In the genomic region with DNA sequence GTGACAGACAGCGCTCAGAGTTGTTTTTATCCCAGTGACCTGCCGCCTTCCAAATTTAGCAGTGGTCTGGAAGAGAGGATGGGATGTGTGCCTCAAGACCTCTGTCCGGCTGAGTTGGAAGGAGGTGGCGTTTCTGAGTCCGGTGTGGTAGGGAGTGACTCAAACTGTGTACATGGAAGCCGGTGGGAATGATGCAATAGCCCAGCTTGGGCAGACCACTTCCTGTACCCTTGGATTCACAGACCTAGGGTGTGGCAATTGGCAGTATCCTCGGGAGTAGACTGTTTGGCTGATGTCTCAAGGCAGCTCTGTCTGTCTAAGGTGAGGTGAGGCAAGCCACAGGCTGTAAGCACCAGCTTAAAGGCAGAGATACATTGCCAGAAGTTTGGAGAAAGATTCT, we compare ENCODE assay signal across 15 mouse cellular contexts. TPM values are rescaled to one million over a fixed set of nuclear protein-coding genes. Genes with fewer than 3 reads are reported as not detected.
DNase-seq lines count a peak whose midpoint lies in the region; TF ChIP-seq lines count a peak whose summit lies in the region.
"Had no signal": no experiment of that assay in that cellular context is flagged by ENCODE, and none has a peak within 500 bp of the region (broad histone marks: within the 10 kb centered on the region; RNA-seq: fewer than 3 reads in every experiment).

No protein-coding gene starts in this region.

- peaks cover under 1% of the 10 kb centered on the region; the same call in 1 of the 2 replicates for H3K4me1 ChIP-seq in lung, adult 2 months (ENCODE audit: control insufficient read depth, insufficient read depth, low read length)

- no peak for TF ChIP-seq POLR2A in lung, adult 2 months (IDR thresholded peaks at IDR 0.05; ENCODE audit: borderline replicate concordance, extremely low read depth, low read depth, low read length)

- TF ChIP-seq CTCF in lung, adult 2 months (IDR thresholded peaks at IDR 0.05; ENCODE audit: insufficient read depth, low read length), result no peak

- 36% methylated on average over 7 of the region's 7 CpGs for WGBS in lung, adult 2 months

- no peak overlapping the region for H3K4me3 ChIP-seq in lung, adult 2 months (replicated peaks; ENCODE audit: extremely low read depth, low read depth, low read length)
- H3K4me3 ChIP-seq: erythroblast, embryonic 14.5 days; limb, embryonic 12.5 days; midbrain, embryonic 10.5 days; neural tube, embryonic 15.5 days had no signal

- peak; percentile 40 to 55 for DNase-seq in lung, adult 18-20 months
- DNase-seq in lung, adult 2 months, result no peak
- peak; percentile 56 for DNase-seq in fat pad, adult 2 months (ENCODE audit: extremely low read depth, low read depth, low spot score)
- DNase-seq in lung, postnatal 14 days, result peak; percentile 15
- DNase-seq in thymus, postnatal 10 days (ENCODE audit: low spot score in 2 of 2), result no peak
- DNase-seq in kidney, postnatal 10 days, result no peak
- no peak for DNase-seq in retina, embryonic 14.5 days (ENCODE audit: low spot score)
- DNase-seq: adrenal gland, adult 8-10 months; heart, postnatal 4 days; kidney, adult 18-20 months; right cerebral cortex, postnatal 25 days had no signal

RNA-seq across cellular contexts. Expression of a gene that starts 6.0 kb away (rescaled TPM):
- polyA plus RNA-seq in lung, adult 2 months (2012; rRNA removed), result 23.0 and 23.7 TPM in 2 replicates

Comparison
In these comparisons a context has a peak if more than half of its experiments do, and no peak if none do; other contexts are left out.
1. DNase-seq: peak in lung, adult 18-20 months (2 of 2), fat pad, adult 2 months (single experiment) and lung, postnatal 14 days (single experiment); none in lung, adult 2 months (single experiment), thymus, postnatal 10 days (0 of 2), kidney, postnatal 10 days (single experiment) and retina, embryonic 14.5 days (single experiment).